Mouse (Mus musculus): ENCODE results near the gene Klhdc8a.
"Not testable (repeated sequence)": the region's sequence is repeated elsewhere in the genome, so short reads cannot be mapped to it uniquely, and the experiment has no call there.

Gene Klhdc8a

GRCm38 (mm10) chr1:132298425-132298800 lies at the start of gene Klhdc8a:
Klhdc8a (plus strand) TSS chr1:132298626.
- DNase-seq, result peak; percentile 70 to 82

GRCm38 (mm10) chr1:132254467-132254866 lies 44.0 kb upstream of the Klhdc8a start:
- DNase-seq, result no peak

DNA sequence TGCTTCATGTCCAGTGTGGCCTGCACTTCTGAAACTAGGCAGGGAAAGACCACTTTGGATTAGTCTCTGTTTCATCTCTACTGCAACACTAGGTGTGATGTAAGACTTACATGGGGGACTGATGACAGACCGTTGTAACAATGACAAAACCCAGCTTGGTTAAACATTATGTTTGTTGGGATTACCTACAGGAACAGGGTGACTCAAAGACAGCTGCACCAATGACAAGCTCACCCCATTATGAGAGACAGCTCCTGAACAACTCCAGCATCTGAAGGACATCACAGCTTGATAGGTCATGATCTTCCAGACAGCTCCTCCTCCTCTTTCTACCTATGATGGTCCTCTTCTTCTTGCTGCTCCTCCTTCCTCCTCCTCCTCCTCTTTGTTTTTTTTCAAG lies 38.1 kb upstream of the Klhdc8a start:
- no peak for DNase-seq

DNA sequence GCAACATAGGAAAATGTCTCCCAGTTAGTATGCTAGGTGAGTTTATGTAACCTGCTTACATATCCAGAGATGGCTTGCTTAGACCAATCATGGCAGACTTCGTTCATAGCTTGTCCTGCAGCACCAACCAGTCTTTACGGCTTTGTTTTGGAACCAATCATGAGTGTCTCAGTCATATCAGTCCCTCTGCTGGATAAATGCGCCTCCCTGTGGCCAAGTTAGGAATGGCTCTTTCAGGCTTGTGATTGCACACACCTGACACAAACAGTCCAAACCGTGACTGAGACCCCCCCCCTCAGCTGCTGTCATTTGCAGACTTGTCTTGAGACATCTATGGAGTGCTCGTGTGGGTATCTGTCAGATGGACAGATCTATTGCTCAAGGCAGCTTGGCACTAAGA lies 37.4 kb upstream of the Klhdc8a start:
- peak in 1 of 2 experiments; percentile 31 for DNase-seq

GRCm38 (mm10) chr1:132263618-132264017 lies 34.8 kb upstream of the Klhdc8a start:
- no peak for DNase-seq

GRCm38 (mm10) chr1:132264577-132264976 lies 33.8 kb upstream of the Klhdc8a start:
- DNase-seq, result no peak

GRCm38 (mm10) chr1:132265211-132265859 lies 33.1 kb upstream of the Klhdc8a start:
- no peak for DNase-seq

DNA sequence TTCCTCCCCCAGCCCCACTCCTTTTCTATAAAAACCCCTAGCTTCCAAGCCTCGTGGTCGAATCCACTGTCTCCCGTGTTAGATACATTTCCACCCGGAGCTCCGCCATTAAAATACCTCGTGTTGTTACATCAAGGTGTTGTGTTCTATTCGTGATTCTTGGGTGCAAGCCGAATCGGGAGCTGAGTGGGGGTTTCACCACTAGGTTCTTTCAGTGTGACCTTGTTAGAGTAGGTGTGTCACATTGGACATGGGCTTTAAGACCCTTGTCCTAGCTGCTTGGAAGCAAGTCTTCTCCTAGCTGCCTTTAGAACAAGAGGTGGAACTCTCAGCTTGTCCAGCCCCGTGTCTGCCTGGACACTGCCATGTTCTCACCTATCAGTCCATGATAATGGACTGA lies 32.5 kb upstream of the Klhdc8a start:
- DNase-seq, result no peak

- DNase-seq, result peak; percentile 46 to 66
Measured at GRCm38 (mm10) chr1:132266791-132267557, 31.5 kb upstream of the Klhdc8a start.

DNA sequence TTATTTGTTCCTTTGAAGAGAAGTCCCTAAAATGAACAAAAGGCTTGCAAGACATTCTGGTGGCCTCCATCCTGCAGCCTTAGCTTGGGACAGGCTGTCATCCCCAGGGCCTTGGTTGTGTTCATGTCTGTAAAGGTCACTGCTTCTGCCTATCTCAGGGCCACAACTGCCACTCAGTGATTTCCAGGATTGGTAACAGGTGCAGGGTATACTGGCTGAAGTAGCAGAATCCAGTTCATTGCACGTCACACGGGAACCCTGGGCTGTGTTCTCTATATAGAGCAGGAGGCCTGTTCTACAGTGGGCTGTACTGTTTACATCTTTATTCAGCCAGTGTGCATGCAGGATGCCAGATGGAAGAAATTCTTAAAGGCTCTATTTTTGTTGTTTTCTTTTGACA lies 30.5 kb upstream of the Klhdc8a start:
- DNase-seq, result no peak

- DNase-seq, result peak in 1 of 2 experiments; percentile 24
Measured at GRCm38 (mm10) chr1:132268418-132269060, 29.9 kb upstream of the Klhdc8a start.

GRCm38 (mm10) chr1:132271237-132271636 lies 27.2 kb upstream of the Klhdc8a start:
- no peak for DNase-seq

- DNase-seq, result no peak
Measured at GRCm38 (mm10) chr1:132276694-132277093, 21.7 kb upstream of the Klhdc8a start.

GRCm38 (mm10) chr1:132277124-132277523 lies 21.3 kb upstream of the Klhdc8a start:
- DNase-seq, result no peak

DNA sequence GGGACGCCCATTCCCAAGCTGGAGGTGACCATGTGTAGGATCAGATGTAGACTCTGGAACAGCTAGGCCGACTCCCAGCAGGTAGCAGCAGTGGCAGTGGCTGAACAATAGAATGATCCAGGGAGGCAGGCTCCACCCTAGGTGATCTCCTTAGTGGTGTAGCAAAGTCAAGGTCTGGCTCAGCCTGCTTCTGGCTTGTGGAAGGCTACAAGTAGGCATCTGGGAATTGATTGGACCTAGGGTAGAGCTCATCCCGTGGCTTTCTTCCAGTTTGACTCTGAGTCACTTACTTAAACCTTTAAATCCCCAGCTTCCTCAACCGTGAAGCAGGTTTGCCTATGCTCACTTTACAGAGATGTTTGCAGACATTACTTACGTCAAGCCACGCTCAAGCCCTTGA lies 17.8 kb upstream of the Klhdc8a start:
- not testable (repeated sequence) for DNase-seq

- DNase-seq, result no peak
Measured at GRCm38 (mm10) chr1:132281523-132282176, 16.8 kb upstream of the Klhdc8a start.

- DNase-seq, result no peak
Measured at GRCm38 (mm10) chr1:132282177-132282536, 16.3 kb upstream of the Klhdc8a start.

- no peak for DNase-seq
Measured at GRCm38 (mm10) chr1:132283018-132283417, 15.4 kb upstream of the Klhdc8a start.

GRCm38 (mm10) chr1:132286735-132287134 lies 11.7 kb upstream of the Klhdc8a start:
- DNase-seq, result no peak

- no peak for DNase-seq
Measured at GRCm38 (mm10) chr1:132287445-132287844, 11.0 kb upstream of the Klhdc8a start.

GRCm38 (mm10) chr1:132287991-132288451 lies 10.4 kb upstream of the Klhdc8a start:
- no peak for DNase-seq

- no peak for DNase-seq
Measured at GRCm38 (mm10) chr1:132289965-132290364, 8.5 kb upstream of the Klhdc8a start.

Data from kidney, postnatal 25 days (tissue).